Mouse (Mus musculus) brain, adult 2 months (tissue): ENCODE measurements around the gene Peak1.
A peak's percentile ranks its signal among the peaks of the same experiment; 100 is the strongest.

ENCODE experiments used
- DNase-seq: peaks from one replicate; pipeline ENCODE4 v3.0.0; 2011; ENCODE audit warnings: low read depth, low spot score

Gene Peak1

DNA sequence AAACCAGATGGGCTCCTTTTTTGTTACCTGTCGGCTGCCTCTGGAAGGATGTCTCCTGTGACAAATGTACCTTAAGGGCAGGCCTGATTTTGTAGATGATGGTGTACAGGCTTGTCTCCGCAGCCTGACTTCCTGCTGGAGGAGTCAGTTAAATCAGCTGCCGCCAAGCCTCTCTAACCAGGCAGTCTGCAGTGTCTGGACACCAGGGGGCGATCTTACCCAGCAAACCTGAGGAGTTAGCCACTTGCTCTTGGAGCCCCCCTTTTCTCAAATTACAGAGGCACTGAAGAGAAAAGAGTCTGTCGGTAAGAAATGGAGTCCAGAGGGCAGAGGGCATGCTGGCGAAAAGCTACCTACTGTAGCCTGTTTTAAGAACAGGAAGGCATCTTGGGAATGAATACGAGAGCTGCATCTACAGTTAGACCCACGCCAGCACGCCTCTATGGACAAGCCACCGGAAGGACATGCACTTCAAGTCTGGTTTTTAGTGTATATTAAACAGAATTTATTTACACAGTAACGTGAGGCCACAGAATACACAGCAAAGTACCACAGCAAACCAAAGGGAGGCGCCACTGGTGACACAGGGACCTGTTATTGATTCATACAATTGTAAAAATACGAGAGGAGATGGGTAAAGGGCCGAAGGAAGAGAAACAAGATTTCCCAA, 217.1 kb downstream of the Peak1 start:
- peak; percentile 92 for DNase-seq

DNA sequence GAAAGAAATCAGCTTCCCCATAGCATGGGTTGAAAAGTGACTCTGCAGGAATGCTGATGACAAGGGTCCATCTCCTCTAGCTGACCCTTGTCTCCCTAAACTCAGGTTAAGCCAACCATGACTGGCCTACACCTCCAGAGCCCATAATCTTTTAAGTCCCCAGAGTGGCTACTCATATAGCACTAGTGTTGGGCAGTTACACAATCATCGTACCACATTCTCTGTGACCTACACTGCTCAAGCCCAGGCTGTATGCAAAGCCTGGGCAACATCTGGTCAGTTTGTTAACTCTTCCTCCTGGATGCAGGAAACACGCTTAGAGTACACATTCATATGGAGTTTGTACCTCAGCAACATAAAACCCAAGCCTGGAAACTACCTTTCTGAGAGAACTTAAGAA, 217.7 kb downstream of the Peak1 start:
- DNase-seq: no peak

DNA sequence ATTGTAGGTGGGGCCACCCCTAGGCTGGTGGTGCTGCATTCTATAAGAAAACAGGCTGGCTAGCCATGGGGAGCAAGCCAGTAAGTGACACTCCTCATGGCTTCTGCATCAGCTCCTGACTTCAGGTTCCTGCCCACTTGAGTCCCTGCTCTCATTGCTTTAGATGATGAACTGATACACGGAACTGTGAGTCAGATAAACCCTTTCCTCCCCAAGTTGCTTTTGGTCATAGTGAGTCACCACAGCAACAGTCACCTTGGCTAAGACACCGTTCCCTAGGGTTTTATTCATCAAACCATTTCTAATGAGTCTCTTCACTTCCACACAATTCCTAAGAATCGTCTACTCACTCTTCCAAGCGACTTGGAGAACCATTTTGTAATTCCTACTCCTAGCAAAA, 220.9 kb downstream of the Peak1 start:
- no peak for DNase-seq

DNA sequence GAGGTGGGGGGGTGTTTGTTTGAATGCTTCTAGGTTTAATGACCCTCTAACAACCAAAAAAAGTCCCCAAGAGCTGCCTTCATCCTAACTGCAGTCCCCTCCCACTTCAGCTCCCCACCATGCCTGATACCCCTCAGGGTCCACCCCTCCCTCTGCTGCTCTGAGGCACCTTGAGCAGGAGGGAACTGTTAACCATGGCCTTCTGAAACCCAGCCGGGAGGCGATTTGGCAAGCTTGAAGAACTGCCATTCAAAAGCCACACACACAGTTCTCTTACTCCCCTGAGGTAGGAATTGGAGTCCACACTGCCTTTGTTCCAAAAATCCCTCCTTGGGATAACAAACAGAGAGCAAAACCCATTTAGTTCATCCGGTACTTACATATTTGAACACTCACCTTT, 222.7 kb downstream of the Peak1 start:
- no peak for DNase-seq

DNA sequence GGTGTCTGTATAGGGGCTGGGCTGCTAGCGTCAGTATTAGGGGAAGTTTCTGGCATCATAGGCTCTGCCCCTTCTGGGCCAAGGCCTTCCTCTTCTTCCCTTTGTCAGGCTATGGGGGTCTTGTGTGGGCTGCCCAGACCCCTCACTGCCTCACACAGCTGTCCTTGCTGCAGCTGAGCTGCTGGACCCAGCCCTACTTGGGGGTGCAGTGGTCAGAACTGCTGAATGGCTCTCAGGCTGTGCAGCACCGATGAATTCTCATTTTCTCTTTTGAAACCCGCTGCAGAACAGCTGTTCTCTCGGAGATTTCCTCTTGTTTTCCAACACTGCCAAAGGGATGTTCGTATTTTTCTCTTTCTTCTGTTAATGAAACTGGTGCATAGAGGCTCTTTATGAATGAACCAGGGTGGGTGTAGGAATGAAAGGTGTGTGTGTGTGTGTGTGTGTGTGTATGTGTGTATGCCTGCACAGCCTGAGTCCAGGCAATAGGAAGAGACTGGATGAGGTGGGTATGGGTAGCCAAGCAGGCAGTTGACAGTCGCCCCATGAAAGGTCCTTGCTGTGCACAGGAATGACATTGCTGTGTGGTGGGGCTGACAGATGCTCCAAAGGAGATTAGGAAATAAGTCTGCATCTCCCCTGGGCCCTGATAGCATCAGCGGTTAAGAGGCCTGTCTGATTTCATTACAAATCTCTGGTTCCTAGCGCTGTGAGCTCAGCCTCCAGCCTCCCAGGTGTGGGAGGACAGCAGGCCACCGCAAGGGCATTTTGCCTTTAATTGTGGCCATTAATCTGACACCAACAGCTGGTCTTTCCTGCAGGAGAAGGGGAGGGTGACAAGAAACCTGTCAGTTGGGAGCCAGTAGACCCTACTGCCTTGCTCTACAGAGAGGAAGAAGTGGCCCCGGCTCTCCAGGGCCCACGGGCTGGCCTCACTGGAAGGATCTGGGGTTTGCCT, 226.1 kb downstream of the Peak1 start:
- DNase-seq: no peak

GRCm38 (mm10) chr9:56180118-56180781, 237.6 kb downstream of the Peak1 start:
- no peak for DNase-seq

DNA sequence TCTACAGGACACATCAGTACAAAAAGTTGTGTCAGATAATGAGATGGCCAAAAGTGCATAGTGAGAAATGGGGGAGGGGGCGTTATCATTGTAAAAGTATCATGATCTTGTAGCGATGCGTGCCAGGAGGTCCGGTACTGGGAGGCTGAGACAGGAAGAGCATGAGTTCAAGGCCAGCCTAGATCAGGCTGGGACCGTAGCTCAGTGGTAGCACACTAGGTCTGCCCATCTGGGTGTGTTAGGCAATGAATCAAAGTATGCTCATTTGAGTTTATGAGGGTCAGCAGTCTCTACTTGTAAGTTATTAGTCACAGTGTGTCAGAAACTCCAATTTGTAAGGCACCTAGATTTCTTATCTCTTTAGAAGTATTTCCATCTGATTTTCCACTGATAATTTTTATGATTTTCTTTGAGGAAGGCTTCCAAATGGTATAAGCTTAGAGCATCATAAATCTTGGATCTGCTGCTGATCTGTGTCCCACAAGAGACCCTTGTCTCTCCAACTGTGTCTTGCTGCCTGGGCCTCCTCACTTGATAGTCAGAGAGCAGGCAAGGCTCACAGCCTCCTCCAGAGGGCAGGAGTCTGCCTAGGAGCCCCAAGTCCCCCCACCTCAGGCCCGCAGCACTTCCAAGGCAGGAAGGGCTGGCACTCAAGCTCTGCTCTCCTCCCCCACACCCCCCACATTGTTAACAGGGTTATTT, 238.3 kb downstream of the Peak1 start:
- peak; percentile 44 for DNase-seq

- DNase-seq: peak; percentile 32
These were observed 240.5 kb downstream of the Peak1 start for GRCm38 (mm10) chr9:56177354-56177753.

DNA sequence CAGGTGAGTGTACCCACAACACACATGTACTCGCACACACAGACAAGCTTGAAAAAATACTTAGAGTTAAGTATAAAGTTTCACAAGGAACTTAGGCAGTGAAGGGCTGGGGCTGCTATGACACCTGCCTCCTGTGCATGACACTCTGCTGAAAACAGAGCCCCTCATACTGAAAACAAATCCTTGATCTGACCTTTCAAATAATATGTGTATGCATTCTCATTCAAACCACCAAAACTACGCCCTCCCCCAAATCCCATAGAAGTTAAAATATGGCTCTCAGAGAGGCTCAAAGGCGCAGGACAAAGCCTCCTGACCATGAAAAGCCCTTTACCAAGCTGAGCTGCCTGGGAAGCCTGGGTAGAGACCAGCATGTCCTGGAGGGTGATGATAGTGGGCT, 242.6 kb downstream of the Peak1 start:
- no peak for DNase-seq

DNA sequence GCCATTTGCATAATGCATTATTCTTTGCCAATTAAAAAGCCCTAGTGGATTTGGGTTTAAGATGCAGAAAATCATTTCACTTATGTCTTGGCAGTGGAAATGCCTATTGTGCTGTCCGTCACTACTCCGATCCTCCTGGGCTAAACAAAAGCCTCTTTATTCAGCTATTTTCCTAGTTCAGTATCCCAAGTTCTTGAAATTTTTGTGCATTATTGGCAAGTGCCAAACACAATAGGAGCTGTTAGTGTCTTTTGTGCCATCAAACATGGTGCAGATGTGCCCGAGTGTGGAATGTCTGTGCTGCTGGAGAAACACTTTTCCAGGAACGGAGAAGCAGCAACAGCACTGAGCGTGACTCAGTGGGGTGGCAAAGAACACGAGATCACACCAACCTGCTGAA, 250.2 kb downstream of the Peak1 start:
- no peak for DNase-seq

DNA sequence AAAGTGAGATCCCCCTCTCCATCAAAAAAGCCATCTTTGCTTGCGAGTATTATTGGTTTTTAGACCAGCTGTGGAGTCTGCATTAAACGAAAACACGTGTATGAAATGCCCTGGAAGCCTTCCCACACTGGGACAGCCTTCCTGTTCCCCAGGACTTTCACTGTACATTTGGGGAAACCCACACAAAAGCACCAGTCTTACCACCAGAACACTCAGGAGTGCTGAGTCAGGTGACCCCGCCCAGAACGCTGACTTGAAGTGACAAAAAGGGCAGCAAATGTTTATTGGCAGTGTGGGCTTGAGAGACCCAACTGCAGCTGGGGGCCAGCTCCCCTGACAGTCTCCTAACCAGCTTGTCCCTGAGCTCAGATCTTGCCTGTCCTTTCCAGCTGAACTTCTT, 251.7 kb downstream of the Peak1 start:
- DNase-seq: no peak

- no peak for DNase-seq
These were observed 252.5 kb downstream of the Peak1 start, which contains the start of gene Tspan3 for GRCm38 (mm10) chr9:56165377-56165776. Gene Tspan3 (minus strand): TSS chr9:56165477.

GRCm38 (mm10) chr9:56160341-56161141, 257.3 kb downstream of the Peak1 start:
- DNase-seq: peak; percentile 97

GRCm38 (mm10) chr9:56159456-56159855, 258.4 kb downstream of the Peak1 start:
- DNase-seq: no peak

GRCm38 (mm10) chr9:56158077-56158476, 259.8 kb downstream of the Peak1 start:
- no peak for DNase-seq

DNA sequence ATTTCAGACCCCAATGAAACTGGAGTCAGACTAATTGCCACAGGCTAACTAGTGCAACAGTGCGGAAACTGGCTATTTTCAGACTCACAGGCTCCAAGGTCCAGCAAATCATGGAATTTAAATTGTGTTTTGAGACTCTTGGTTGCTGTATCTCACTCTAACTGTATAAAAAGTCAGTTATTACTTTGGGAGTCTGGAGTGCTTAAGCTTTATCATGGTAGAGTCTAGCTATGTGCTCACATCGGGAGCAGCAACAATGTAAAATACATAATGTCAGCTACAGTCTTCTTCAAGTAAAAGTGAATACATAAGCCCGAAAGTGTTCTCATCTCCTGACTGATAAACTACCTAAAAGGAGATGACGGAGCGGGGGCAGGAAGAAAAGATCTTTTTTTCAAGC, 263.3 kb downstream of the Peak1 start:
- no peak for DNase-seq

DNA sequence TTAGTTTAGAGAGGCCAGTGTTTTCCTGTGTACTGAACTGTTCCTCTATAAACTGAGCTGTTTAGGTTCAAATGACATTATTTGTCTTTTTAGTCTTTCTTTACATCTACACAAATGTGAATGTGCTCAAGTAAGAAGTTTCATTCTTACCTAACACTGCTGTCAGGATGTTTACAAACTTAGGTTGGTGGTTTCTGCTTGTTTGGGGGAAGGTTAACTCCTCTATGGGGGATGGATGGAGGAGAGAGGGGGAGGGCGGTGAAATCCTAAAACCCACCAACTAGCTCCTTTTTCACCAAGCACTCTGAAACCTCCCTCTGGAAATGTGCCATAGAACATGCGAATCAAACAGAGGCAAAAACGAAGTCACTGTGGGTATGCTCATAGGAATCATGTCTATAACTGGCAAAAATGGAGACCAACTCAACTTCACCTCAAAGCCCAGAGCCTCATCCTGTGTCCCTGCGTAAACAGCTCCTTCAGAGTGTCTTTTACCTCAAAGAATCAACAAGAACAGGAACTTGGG, 265.3 kb downstream of the Peak1 start:
- DNase-seq: no peak

DNA sequence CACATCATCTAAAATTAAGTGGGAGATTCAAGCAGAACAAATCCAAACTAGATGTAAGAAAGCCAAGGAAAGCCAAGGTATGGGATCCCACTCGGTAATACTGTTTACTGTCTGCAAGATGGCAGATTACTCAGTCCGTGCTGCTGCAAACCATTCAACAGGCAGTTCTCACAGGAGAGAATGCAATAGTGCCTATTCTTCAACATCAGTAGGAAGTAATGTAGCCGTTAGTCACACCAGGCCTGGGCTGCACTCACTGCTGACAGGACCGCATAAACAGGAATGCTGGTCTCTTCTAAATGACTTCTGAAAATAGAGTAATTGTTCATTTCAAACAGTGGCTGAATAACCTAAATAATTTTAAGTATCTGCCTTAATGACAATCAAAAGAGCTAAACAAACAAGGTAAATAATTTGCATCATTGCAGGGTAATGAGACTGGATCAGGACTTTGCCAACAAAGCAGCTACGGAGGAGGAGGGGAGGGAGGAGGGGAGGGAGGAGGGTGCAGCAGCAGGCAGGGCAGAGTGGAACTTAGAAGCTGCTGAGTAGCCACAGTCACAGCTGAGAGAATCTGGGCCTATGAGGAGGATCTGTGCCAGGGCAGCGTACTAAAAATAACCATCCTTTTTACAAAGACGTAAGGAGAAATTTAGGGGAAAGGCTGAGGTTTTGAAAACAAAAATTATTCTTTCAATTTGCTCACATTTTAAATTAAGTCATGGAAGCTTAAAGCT, 266.0 kb downstream of the Peak1 start:
- peak; percentile 87 for DNase-seq
